Mouse (Mus musculus) bone marrow macrophage, adult 2 months (primary cell): Measurements from ENCODE around the gene Adprhl1.

ENCODE experiments used
- CTCF ChIP-seq: IDR thresholded peaks from 2 replicates; pipeline ENCODE4 v1.5.1; 2012; ENCODE audit warnings: low read depth, mild to moderate bottlenecking, low read length, moderate library complexity
- POLR2A ChIP-seq: IDR thresholded peaks from 2 replicates; pipeline ENCODE4 v1.6.1; 2012; ENCODE audit warnings: mild to moderate bottlenecking, low read depth, low read length, borderline replicate concordance

DNA sequence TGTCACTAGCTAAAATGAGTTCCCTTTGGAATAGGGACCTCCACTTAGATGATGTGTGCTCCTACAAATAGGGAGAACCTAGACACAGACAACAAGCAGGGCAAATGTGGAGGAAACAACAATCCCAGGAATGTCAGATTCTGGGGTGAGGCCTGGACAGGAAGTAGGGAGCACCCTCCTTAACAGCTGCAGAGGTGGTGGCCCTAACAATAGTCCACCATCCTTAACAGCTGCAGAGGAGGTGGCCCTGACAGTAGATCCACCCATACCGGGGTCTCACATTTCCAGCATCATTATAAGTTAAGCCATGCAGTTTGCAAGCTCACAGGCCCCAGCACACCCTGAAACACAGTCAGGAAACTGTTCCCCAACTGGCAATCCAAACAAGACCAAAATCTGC, 65.1 kb downstream of the Adprhl1 start:
- no peak for TF ChIP-seq POLR2A
- TF ChIP-seq CTCF: no peak
